Mouse (Mus musculus) liver, embryonic 14.5 days (tissue): ENCODE measurements at regions not wholly inside any gene's neighbourhood (a gene's known extent, or its start where the extent isn't known, plus 50 kb on each side); places are given as distances from the start of the nearest gene placed in this dataset.

Experiments used
- ATAC-seq: fragments of 200-750 bp; cut with Nextera tagmentation; 2 replicates; pipeline ENCODE4 v1.8.0; 2017; ENCODE audit warnings: moderate number of reproducible peaks, mild to moderate bottlenecking, moderate library complexity; ENCODE audit not compliant: insufficient read depth
- DNase-seq, 3 experiments: peaks; one replicate each; pipeline ENCODE4 v3.0.0-alpha.2; 2012 to 2013; ENCODE audit warnings: low read depth in 3 of 3, low spot score in 3 of 3
- H3K27ac ChIP-seq: fragments of 300-500 bp; sonication (generic); 2 replicates; pipeline ENCODE4 v1.5.1; 2014; ENCODE audit warnings: moderate library complexity, mild to moderate bottlenecking, control low read depth, inconsistent platforms
- H3K27me3 ChIP-seq: fragments of 300-500 bp; sonication (generic); 2 replicates; pipeline ENCODE4 v1.6.1; 2014; ENCODE audit warnings: mild to moderate bottlenecking, low read length, moderate library complexity; ENCODE audit not compliant: control insufficient read depth, insufficient read depth
- H3K36me3 ChIP-seq: fragments of 300-500 bp; sonication (generic); replicated peaks from 2 replicates; pipeline ENCODE4 v1.6.1; 2014; ENCODE audit warnings: low read depth; ENCODE audit not compliant: control insufficient read depth, insufficient read depth
- H3K4me1 ChIP-seq, 2 experiments: fragments of 200-500 bp in 1 of 2; fragments of 300-500 bp in 1 of 2; sonication (generic) in 1 of 2; replicated peaks; 2 replicates each; pipeline ENCODE4 v1.6.1; 2012 to 2014; ENCODE audit warnings: antibody characterized with exemption in 1 of 2, inconsistent platforms in 1 of 2, low read length in 1 of 2; ENCODE audit not compliant: control insufficient read depth in 2 of 2, insufficient read depth in 2 of 2
- H3K4me2 ChIP-seq: fragments of 300-500 bp; sonication (generic); 2 replicates; pipeline ENCODE4 v1.6.1; 2014; ENCODE audit warnings: low read depth, mild to moderate bottlenecking, control low read depth, moderate library complexity
- H3K4me3 ChIP-seq, 2 experiments: fragments of 200-500 bp in 1 of 2; fragments of 300-500 bp in 1 of 2; sonication (generic) in 1 of 2; 2 replicates each; pipeline ENCODE4 v1.5.1; 2012 to 2014; ENCODE audit warnings: low read depth in 2 of 2, low read length in 2 of 2, mild to moderate bottlenecking in 2 of 2, control low read depth in 1 of 2, inconsistent platforms in 1 of 2, moderate library complexity in 1 of 2; ENCODE audit not compliant: insufficient read depth in 1 of 2
- H3K9ac ChIP-seq: fragments of 300-500 bp; sonication (generic); replicated peaks from 2 replicates; pipeline ENCODE4 v1.6.1; 2014; ENCODE audit warnings: mild to moderate bottlenecking, control low read depth, moderate library complexity
- H3K9me3 ChIP-seq: fragments of 300-500 bp; sonication (generic); 2 replicates; pipeline ENCODE4 v1.6.1; 2016; ENCODE audit warnings: low read length, mixed read lengths; ENCODE audit not compliant: control insufficient read depth
- CTCF ChIP-seq: IDR thresholded peaks from 2 replicates; pipeline ENCODE4 v1.5.1; 2016; ENCODE audit warnings: antibody characterized with exemption, low read depth, control low read depth
- EP300 ChIP-seq: IDR thresholded peaks from 2 replicates; pipeline ENCODE4 v1.6.1; 2016; ENCODE audit warnings: antibody characterized with exemption, low read depth
- WGBS: fragments of 180-500 bp; shearing (Covaris S2); extraction: QIAGEN DNeasy Blood & Tissue Kit; methylation state at CpG from one replicate; pipeline ENCODE4 v1.1.7; 2014; ENCODE audit not compliant: insufficient replicate concordance; 5-methylcytosine and 5-hydroxymethylcytosine counted together

GRCm38 (mm10) chr1:151045334-151045733 lies 52.1 kb upstream of the Hmcn1 start:
- no peak overlapping the region for H3K9ac ChIP-seq
- peaks cover 2 to 9% of the 10 kb centered on the region in 2 experiments for H3K4me1 ChIP-seq
- H3K27ac ChIP-seq: no peak overlapping the region
- WGBS: 46% methylated on average over 5 of the region's 5 CpGs
- H3K9me3 ChIP-seq: no peaks in the 10 kb centered on the region
- DNase-seq: no peak
- H3K27me3 ChIP-seq: no peaks in the 10 kb centered on the region
- no peak overlapping the region for H3K4me2 ChIP-seq
- no peak for ATAC-seq
- TF ChIP-seq EP300 (no peak), CTCF (no peak)
- H3K4me3 ChIP-seq: no peak overlapping the region
- H3K36me3 ChIP-seq: no peaks in the 10 kb centered on the region

GRCm38 (mm10) chr1:151046626-151047025 lies 53.4 kb upstream of the Hmcn1 start:
- ATAC-seq: no peak

GRCm38 (mm10) chr1:151049726-151050506 lies 56.7 kb upstream of the Hmcn1 start:
- Histone ChIP-seq H3K27ac (no peak overlapping the region), H3K9ac (no peak overlapping the region), H3K9me3 (no peaks in the 10 kb centered on the region), H3K4me3 (no peak overlapping the region), H3K4me1 (no peaks in the 10 kb centered on the region), H3K4me2 (no peak overlapping the region), H3K27me3 (no peaks in the 10 kb centered on the region), H3K36me3 (no peaks in the 10 kb centered on the region)
- no peak for DNase-seq
- no peak for ATAC-seq
- WGBS: 68% methylated on average over 19 of the region's 19 CpGs
- TF ChIP-seq EP300: no peak
- no peak for TF ChIP-seq CTCF

More at GRCm38 (mm10) chr1:151046626-151047025, 53.4 kb upstream of the Hmcn1 start:
- no peak overlapping the region for H3K4me2 ChIP-seq
- H3K9me3 ChIP-seq: no peaks in the 10 kb centered on the region
- no peaks in the 10 kb centered on the region for H3K4me1 ChIP-seq
- no peak overlapping the region for H3K9ac ChIP-seq
- DNase-seq: no peak
- no peaks in the 10 kb centered on the region for H3K27me3 ChIP-seq
- TF ChIP-seq CTCF (no peak), EP300 (no peak)
- no peaks in the 10 kb centered on the region for H3K36me3 ChIP-seq
- H3K27ac ChIP-seq: no peak overlapping the region
- H3K4me3 ChIP-seq: no peak overlapping the region
- 46% methylated on average over 7 of the region's 7 CpGs for WGBS

- WGBS: 81% methylated on average over 3 of the region's 3 CpGs
- H3K4me3 ChIP-seq: no peak overlapping the region
- H3K4me2 ChIP-seq: no peak overlapping the region
- H3K9me3 ChIP-seq: no peaks in the 10 kb centered on the region
- H3K27ac ChIP-seq: no peak overlapping the region
- H3K27me3 ChIP-seq: no peaks in the 10 kb centered on the region
- no peaks in the 10 kb centered on the region for H3K36me3 ChIP-seq
- H3K4me1 ChIP-seq: no peaks in the 10 kb centered on the region
- TF ChIP-seq CTCF: no peak
- TF ChIP-seq EP300: no peak
- ATAC-seq: no peak
- no peak overlapping the region for H3K9ac ChIP-seq
- DNase-seq: no peak
Observed at GRCm38 (mm10) chr1:151050507-151050816, 57.2 kb upstream of the Hmcn1 start.

GRCm38 (mm10) chr1:151053268-151053667 lies 60.0 kb upstream of the Hmcn1 start:
- H3K4me3 ChIP-seq: no peak overlapping the region
- H3K9me3 ChIP-seq: no peaks in the 10 kb centered on the region
- H3K4me1 ChIP-seq: no peaks in the 10 kb centered on the region
- H3K27ac ChIP-seq: no peak overlapping the region
- 50% methylated on average over 5 of the region's 5 CpGs for WGBS
- no peak for ATAC-seq
- H3K9ac ChIP-seq: no peak overlapping the region
- TF ChIP-seq CTCF (no peak), EP300 (no peak)
- H3K4me2 ChIP-seq: no peak overlapping the region
- no peak for DNase-seq
- H3K36me3 ChIP-seq: no peaks in the 10 kb centered on the region
- H3K27me3 ChIP-seq: no peaks in the 10 kb centered on the region
